Mouse (Mus musculus): Measurements from ENCODE around the gene Pjvk. TPM values are rescaled to one million over a fixed set of nuclear protein-coding genes. Genes with fewer than 3 reads are reported as not detected.

Pjvk gene
- polyA plus RNA-seq, 1 experiment = not detected

DNA sequence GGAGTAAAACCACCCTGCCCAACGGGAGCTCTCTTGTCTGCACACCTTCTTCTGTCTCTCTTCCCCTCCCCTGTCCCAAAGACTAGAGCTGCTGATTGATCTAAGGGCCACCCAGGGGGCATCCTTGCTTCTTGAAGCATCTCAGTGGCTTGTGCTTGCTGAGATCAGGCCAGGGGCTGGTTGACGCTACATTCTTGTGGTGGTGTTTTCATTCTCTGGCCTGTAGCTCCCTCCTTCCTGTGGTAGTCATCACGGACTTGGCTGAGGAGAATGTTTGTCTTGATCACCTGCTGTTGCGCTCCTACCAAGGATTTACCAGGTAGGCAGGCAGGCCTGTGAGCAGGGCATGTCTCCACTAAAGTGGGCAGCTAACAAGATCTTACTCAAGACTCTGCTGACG is 54.5 kb downstream of the Pjvk start:
- DNase-seq (ENCODE audit: low read depth, low spot score) = no peak
- 82% methylated on average over 5 of the region's 5 CpGs for WGBS

DNA sequence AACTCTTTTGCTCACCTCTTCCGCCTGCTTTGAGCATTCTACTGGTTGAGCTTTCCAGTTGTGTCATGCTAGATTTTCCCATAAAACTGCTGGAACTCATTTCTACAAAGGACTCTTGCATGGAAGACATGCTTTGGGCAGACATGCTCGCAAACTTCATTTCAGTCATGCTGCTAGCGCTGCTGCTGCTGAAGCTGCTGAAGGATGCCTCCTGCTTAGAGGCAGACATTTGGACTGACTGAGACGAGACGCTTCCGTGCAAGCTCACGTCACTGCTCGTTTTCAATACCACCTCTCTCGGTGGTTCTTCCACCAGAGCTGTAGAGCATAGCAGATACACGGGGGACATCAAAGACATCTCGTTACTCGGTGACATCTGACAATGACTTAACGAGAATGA is 57.4 kb downstream of the Pjvk start:
- no peak for DNase-seq (ENCODE audit: low read depth, low spot score)
- 90% methylated on average over 13 of the region's 13 CpGs for WGBS

Other genes with a start within 250 kb of the Pjvk start
- 10.4 and 18.4 TPM in 2 replicates for gene Osbpl6, start 242.0 kb upstream of the Pjvk start, polyA plus RNA-seq (2012; rRNA removed)
- 18.3 and 26.3 TPM in 2 replicates for gene Prkra, start 461 bp upstream of the Pjvk start, polyA plus RNA-seq (2012; rRNA removed)
- gene Fkbp7, start 24.6 kb downstream of the Pjvk start, polyA plus RNA-seq (2012; rRNA removed) = 1.5 and 1.8 TPM in 2 replicates
- gene Plekha3, start 26.8 kb downstream of the Pjvk start, polyA plus RNA-seq (2012; rRNA removed) = 11.1 and 13.9 TPM in 2 replicates